Mouse (Mus musculus) intestine, postnatal 0 days (tissue): Measurements from ENCODE around the gene Insrr. TPM values are rescaled to one million over a fixed set of nuclear protein-coding genes. Genes with fewer than 3 reads are reported as not detected.

ENCODE experiments used
- ATAC-seq: fragments of 200-750 bp; cut with Nextera tagmentation; 2 replicates; pipeline ENCODE4 v1.8.0; 2017; ENCODE audit warnings: mild to moderate bottlenecking, moderate TSS enrichment, moderate library complexity
- H3K27ac ChIP-seq: fragments of 300-500 bp; sonication (generic); 2 replicates; pipeline ENCODE4 v1.5.1; 2014; ENCODE audit warnings: mild to moderate bottlenecking, low read depth, low read length, moderate library complexity
- H3K27me3 ChIP-seq: fragments of 300-500 bp; sonication (generic); replicated peaks from 2 replicates; pipeline ENCODE4 v1.6.1; 2014; ENCODE audit warnings: low read length, mixed read lengths; ENCODE audit not compliant: control insufficient read depth, insufficient read depth
- H3K36me3 ChIP-seq: fragments of 300-500 bp; sonication (generic); 2 replicates; pipeline ENCODE4 v1.6.1; 2014; ENCODE audit warnings: mild to moderate bottlenecking, moderate library complexity; ENCODE audit not compliant: control insufficient read depth, insufficient read depth
- H3K4me1 ChIP-seq: fragments of 300-500 bp; sonication (generic); replicated peaks from 2 replicates; pipeline ENCODE4 v1.6.1; 2014; ENCODE audit warnings: antibody characterized with exemption, low read length, mixed read lengths; ENCODE audit not compliant: control insufficient read depth, insufficient read depth
- H3K4me2 ChIP-seq: fragments of 300-500 bp; sonication (generic); replicated peaks from 2 replicates; pipeline ENCODE4 v1.6.1; 2014; ENCODE audit warnings: low read depth, mild to moderate bottlenecking, moderate library complexity
- H3K4me3 ChIP-seq: fragments of 300-500 bp; sonication (generic); 2 replicates; pipeline ENCODE4 v1.5.1; 2014; ENCODE audit warnings: low read depth, low read length
- H3K9ac ChIP-seq: fragments of 300-500 bp; sonication (generic); 2 replicates; pipeline ENCODE4 v1.6.1; 2014; ENCODE audit warnings: mild to moderate bottlenecking, low read depth, low read length
- H3K9me3 ChIP-seq: fragments of 300-500 bp; sonication (generic); 2 replicates; pipeline ENCODE4 v1.6.1; 2016; ENCODE audit warnings: mixed run types; ENCODE audit not compliant: control insufficient read depth
- CTCF ChIP-seq: sonication (generic); IDR thresholded peaks from 2 replicates; pipeline ENCODE4 v1.5.1; 2016; ENCODE audit warnings: low read depth, mild to moderate bottlenecking, control low read depth, antibody characterized with exemption, moderate library complexity
- WGBS: fragments of 180-500 bp; shearing (Covaris S2); extraction: QIAGEN DNeasy Blood & Tissue Kit; methylation state at CpG from one replicate; pipeline ENCODE4 v1.1.7; 2014; 5-methylcytosine and 5-hydroxymethylcytosine counted together
- polyA plus RNA-seq: library from polyadenylated mRNA; unstranded; fragments of >200 nt; fragmentation: Nextera tagmentation; extraction: Ambion mirVana; gene quantifications from 2 replicates; pipeline ENCODE4 v1.2.1, GENCODE M21; 2015

Insrr gene
- polyA plus RNA-seq, 1 experiment from 2014 or later, result 0.05 TPM

GRCm38 (mm10) chr3:87795336-87796277 lies 1.1 kb upstream of the Insrr start:
- H3K9me3 ChIP-seq, result no peaks in the 10 kb centered on the region
- peaks cover 8% of the 10 kb centered on the region; the same call in 1 of the 2 replicates for H3K4me1 ChIP-seq
- no peak overlapping the region for H3K9ac ChIP-seq
- no peak overlapping the region for H3K27ac ChIP-seq
- WGBS, result 13% methylated on average over 33 of the region's 33 CpGs
- H3K36me3 ChIP-seq, result no peaks in the 10 kb centered on the region
- H3K27me3 ChIP-seq, result peaks cover 79% of the 10 kb centered on the region
- H3K4me3 ChIP-seq, result peak overlapping the region; percentile 29
- ATAC-seq, result 0 out of 2 replicates have a peak, but pooled peaks have one; percentile 20
- peak overlapping the region; percentile 56 for H3K4me2 ChIP-seq
- TF ChIP-seq CTCF, result peak; percentile 87

- TF ChIP-seq CTCF, result no peak
- Histone ChIP-seq H3K4me1 (no peaks in the 10 kb centered on the region), H3K4me3 (no peak overlapping the region), H3K27ac (no peak overlapping the region), H3K27me3 (peaks cover 65% of the 10 kb centered on the region), H3K9ac (no peak overlapping the region), H3K36me3 (no peaks in the 10 kb centered on the region), H3K4me2 (no peak overlapping the region), H3K9me3 (no peaks in the 10 kb centered on the region)
- WGBS, result 37% methylated on average over 5 of the region's 5 CpGs
- no peak for ATAC-seq
Measured at GRCm38 (mm10) chr3:87801681-87802080, 4.9 kb downstream of the Insrr start.

DNA sequence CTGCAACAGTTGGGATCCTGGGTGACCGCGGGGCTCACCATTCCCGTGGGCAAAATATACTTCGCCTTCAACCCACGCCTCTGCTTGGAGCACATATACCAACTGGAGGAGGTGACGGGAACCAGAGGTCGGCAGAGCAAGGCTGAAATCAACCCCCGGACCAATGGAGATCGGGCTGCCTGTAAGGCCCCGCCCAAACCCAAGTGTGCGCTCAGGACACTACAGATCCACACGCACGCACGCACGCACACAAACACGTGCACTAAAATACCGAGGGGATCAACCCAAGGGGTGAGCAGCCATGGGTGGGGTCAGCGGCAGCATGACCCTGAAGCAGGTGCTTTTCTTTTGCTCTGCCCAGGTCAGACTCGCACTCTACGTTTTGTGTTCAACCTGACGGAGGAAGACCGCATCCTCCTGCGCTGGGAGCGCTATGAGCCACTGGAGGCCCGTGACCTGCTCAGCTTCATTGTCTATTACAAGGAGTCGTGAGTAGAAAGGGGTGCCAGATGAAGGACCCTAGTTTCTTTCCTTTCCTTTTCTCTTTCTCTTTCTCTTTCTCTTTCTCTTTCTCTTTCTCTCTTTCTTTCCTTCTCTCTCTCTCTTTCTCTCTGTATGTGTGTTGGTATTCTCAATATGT lies 7.4 kb downstream of the Insrr start:
- no peak for TF ChIP-seq CTCF
- WGBS, result 3% methylated on average over 26 of the region's 26 CpGs
- peak overlapping the region; percentile 36 for H3K4me3 ChIP-seq
- H3K27ac ChIP-seq, result no peak overlapping the region
- ATAC-seq, result no peak
- H3K36me3 ChIP-seq, result no peaks in the 10 kb centered on the region
- H3K4me1 ChIP-seq, result no peaks in the 10 kb centered on the region
- peak overlapping the region; percentile 67 for H3K4me2 ChIP-seq
- H3K27me3 ChIP-seq, result peaks cover 54% of the 10 kb centered on the region
- no peaks in the 10 kb centered on the region for H3K9me3 ChIP-seq
- no peak overlapping the region for H3K9ac ChIP-seq

DNA sequence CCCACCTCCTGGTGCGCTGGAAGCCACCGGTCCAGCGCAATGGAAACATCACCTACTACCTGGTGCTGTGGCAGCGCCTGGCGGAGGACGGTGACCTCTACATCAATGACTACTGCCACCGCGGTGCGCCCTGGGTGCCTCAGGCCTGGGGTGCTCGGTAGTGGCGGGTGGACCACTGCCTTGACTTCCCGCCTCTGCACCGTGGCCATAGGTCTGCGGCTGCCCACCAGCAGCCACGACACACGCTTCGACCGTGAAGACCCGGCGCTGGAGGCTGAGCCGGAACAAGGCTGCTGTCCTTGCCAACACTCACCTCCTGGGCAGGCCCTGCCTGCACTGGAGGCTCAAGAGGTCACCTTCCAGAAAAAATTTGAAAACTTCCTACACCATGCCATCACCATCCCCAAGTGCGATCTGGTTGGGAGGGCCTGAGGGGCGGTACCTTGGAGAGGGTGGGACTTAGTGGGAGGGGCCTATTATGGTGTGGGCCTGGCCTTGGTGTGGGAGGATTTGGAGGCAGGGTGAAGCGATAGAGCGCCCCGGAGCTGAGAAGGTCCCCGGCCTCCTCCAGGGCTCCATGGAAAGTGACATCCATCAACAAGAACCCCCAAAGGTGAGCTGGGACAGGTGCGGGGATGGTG lies 12.7 kb downstream of the Insrr start:
- no peak for TF ChIP-seq CTCF
- H3K27me3 ChIP-seq, result peaks cover 38% of the 10 kb centered on the region
- ATAC-seq, result no peak
- no peak overlapping the region for H3K9ac ChIP-seq
- H3K4me1 ChIP-seq, result no peaks in the 10 kb centered on the region
- H3K4me2 ChIP-seq, result peak overlapping the region; percentile 32; the same call in 1 of the 2 replicates
- peak overlapping the region; percentile 9; the same call in 1 of the 2 replicates for H3K4me3 ChIP-seq
- no peaks in the 10 kb centered on the region for H3K36me3 ChIP-seq
- H3K27ac ChIP-seq, result no peak overlapping the region
- no peaks in the 10 kb centered on the region for H3K9me3 ChIP-seq
- WGBS, result 6% methylated on average over 27 of the region's 28 CpGs

DNA sequence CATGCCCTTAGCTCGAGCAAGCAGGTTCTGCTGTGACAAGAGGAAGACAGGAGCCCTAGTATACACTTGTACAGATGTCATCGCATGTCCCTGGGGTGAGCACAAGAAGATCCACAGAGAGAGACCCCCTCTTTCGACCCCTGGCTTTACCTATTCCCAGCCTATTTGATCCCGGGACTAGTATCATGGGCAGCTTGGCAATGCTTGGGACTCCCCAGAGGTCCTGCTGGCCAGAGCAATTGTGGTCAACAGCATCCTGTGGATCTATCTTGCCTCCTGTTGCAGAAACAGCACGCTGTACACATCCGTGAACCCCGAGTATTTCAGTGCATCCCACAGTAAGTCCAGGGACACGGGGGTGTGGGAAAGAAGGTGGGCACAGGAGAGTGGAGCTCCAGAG lies 14.5 kb downstream of the Insrr start:
- H3K27me3 ChIP-seq, result peaks cover 35% of the 10 kb centered on the region

DNA sequence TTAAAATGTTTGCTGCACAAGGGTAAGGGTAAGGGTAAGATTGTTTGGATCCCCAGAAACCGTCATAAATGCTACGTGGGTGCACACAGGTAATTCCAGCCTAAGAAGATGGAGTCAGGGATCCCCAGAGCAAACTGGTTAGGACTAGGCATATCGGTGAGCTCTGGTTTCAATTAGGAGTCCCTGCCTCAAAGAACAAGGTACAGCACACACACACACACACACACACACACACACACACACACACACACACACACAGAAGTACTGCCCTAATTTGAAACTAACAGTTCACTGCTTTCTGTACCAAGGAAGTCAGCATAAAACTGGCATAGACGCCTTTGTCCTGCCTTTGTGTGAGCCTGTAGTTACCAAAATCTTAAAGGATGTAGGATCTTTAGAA lies 15.7 kb downstream of the Insrr start:
- peaks cover 37% of the 10 kb centered on the region for H3K27me3 ChIP-seq
- no peak for ATAC-seq
- H3K9me3 ChIP-seq, result no peaks in the 10 kb centered on the region
- TF ChIP-seq CTCF, result no peak
- no peaks in the 10 kb centered on the region for H3K36me3 ChIP-seq
- H3K4me1 ChIP-seq, result no peaks in the 10 kb centered on the region
- H3K9ac ChIP-seq, result no peak overlapping the region
- no peak overlapping the region for H3K27ac ChIP-seq
- H3K4me3 ChIP-seq, result no peak overlapping the region
- 80% methylated on average over 4 of the region's 4 CpGs for WGBS
- no peak overlapping the region for H3K4me2 ChIP-seq

More for the DNA sequence above, 14.5 kb downstream of the Insrr start:
- H3K9me3 ChIP-seq, result no peaks in the 10 kb centered on the region
- H3K27ac ChIP-seq, result no peak overlapping the region
- H3K4me3 ChIP-seq, result no peak overlapping the region
- H3K4me1 ChIP-seq, result no peaks in the 10 kb centered on the region
- WGBS, result 81% methylated on average over 8 of the region's 8 CpGs
- H3K4me2 ChIP-seq, result no peak overlapping the region
- no peak for TF ChIP-seq CTCF
- H3K36me3 ChIP-seq, result no peaks in the 10 kb centered on the region
- H3K9ac ChIP-seq, result no peak overlapping the region
- ATAC-seq, result no peak
